In genomic region chr7:4877226-4877625, GRCm38 (mm10) we compare ENCODE assay signal across 8 mouse cellular contexts. TPM values are rescaled to one million over a fixed set of nuclear protein-coding genes. Genes with fewer than 3 reads are reported as not detected.
A peak's percentile ranks its signal among the peaks of the same experiment; 100 is the strongest.
DNase-seq lines count a peak whose midpoint lies in the region; ATAC-seq and TF ChIP-seq lines count a peak whose summit lies in the region.

No protein-coding gene starts in this region.

- H3K27me3 ChIP-seq in C2C12 (ENCODE audit: control insufficient read depth, insufficient read depth, insufficient read length), result no peaks in the 10 kb centered on the region
- no peaks in the 10 kb centered on the region for H3K27me3 ChIP-seq in forebrain, embryonic 11.5 days (ENCODE audit: control insufficient read depth, insufficient read depth, low read length)
- no peaks in the 10 kb centered on the region for H3K27me3 ChIP-seq in liver, embryonic 14.5 days (ENCODE audit: control insufficient read depth, insufficient read depth, low read length)

- H3K4me1 ChIP-seq in forebrain, embryonic 11.5 days (replicated peaks; ENCODE audit: control insufficient read depth, insufficient read depth, low read length), result 0 out of 2 replicates have a peak, but pooled peaks cover 5% of the 10 kb centered on the region
- H3K4me1 ChIP-seq in liver, embryonic 14.5 days (replicated peaks; ENCODE audit: control insufficient read depth in 2 of 2, insufficient read depth in 2 of 2, low read length in 1 of 2), result peaks cover 21 to 28% of the 10 kb centered on the region in 2 experiments

- intact Hi-C loops in gastrocnemius, adult 2 months (cut with DNase I), result loop anchor here (2.0 kb wide), 1 partner anchor 38 kb away; the partner anchor contains the start of gene Zfp628

- peak overlapping the region; percentile 31 for H3ac ChIP-seq in C2C12 (ENCODE audit: control insufficient read depth, insufficient read length, low read depth)

- no peaks in the 10 kb centered on the region for H3K9me3 ChIP-seq in forebrain, embryonic 11.5 days (ENCODE audit: control insufficient read depth, low read length)
- H3K9me3 ChIP-seq in liver, embryonic 14.5 days (ENCODE audit: control insufficient read depth, low read length), result no peaks in the 10 kb centered on the region

- peak overlapping the region; percentile 56 for H3K4me2 ChIP-seq in forebrain, embryonic 11.5 days (ENCODE audit: low read depth, low read length, severe bottlenecking)
- H3K4me2 ChIP-seq in liver, embryonic 14.5 days (ENCODE audit: low read depth), result peak overlapping the region; percentile 95

- TF ChIP-seq CTCF in gastrocnemius, adult 2 months (IDR thresholded peaks at IDR 0.05), result no peak
- TF ChIP-seq CTCF in C2C12 (IDR thresholded peaks at IDR 0.05; ENCODE audit: control insufficient read depth, insufficient read depth, insufficient read length), result no peak
- TF ChIP-seq CTCF in liver, embryonic 14.5 days (IDR thresholded peaks at IDR 0.05; ENCODE audit: low read depth), result no peak

- H3K36me3 ChIP-seq in C2C12 (ENCODE audit: control insufficient read depth, insufficient read depth), result no peaks in the 10 kb centered on the region
- H3K36me3 ChIP-seq in forebrain, embryonic 11.5 days (ENCODE audit: control insufficient read depth, insufficient read depth, low read length), result no peaks in the 10 kb centered on the region
- H3K36me3 ChIP-seq in liver, embryonic 14.5 days (replicated peaks; ENCODE audit: control insufficient read depth, insufficient read depth, low read depth), result no peaks in the 10 kb centered on the region

- peak overlapping the region; percentile 59 for H3K9ac ChIP-seq in forebrain, embryonic 11.5 days (ENCODE audit: low read length)
- peak overlapping the region; percentile 66 for H3K9ac ChIP-seq in liver, embryonic 14.5 days (replicated peaks)

- WGBS in forebrain, embryonic 11.5 days, result 8% methylated on average over 11 of the region's 11 CpGs
- WGBS in liver, embryonic 14.5 days (ENCODE audit: insufficient replicate concordance), result 15% methylated on average over 11 of the region's 11 CpGs

- H3K79me2 ChIP-seq in C2C12 (ENCODE audit: control insufficient read depth, insufficient read depth), result no peaks in the 10 kb centered on the region

- H3K4me3 ChIP-seq in gastrocnemius, adult 2 months, result peak overlapping the region; percentile 88
- no peak overlapping the region for H3K4me3 ChIP-seq in C2C12 (ENCODE audit: insufficient read depth, poor library complexity, severe bottlenecking)
- H3K4me3 ChIP-seq in forebrain, embryonic 11.5 days (ENCODE audit: low read depth, low read length), result peak overlapping the region; percentile 38
- peak overlapping the region; percentile 65 to 78 for H3K4me3 ChIP-seq in liver, embryonic 14.5 days (ENCODE audit: insufficient read depth in 1 of 2, low read depth in 2 of 2, low read length in 2 of 2)

- H3K27ac ChIP-seq in gastrocnemius, adult 2 months, result peak overlapping the region; percentile 98
- no peak overlapping the region for H3K27ac ChIP-seq in forebrain, embryonic 11.5 days (ENCODE audit: low read depth, low read length)
- H3K27ac ChIP-seq in liver, embryonic 14.5 days, result peak overlapping the region; percentile 44; the same call in 1 of the 2 replicates

- no peak; the same call in none of the 2 replicates for ATAC-seq in forebrain, embryonic 11.5 days (replicated peaks; ENCODE audit: low FRiP score)
- peak; percentile 24 for ATAC-seq in liver, embryonic 14.5 days (ENCODE audit: insufficient read depth)

- no peak for DNase-seq in gastrocnemius, adult 2 months
- no peak for DNase-seq in gastrocnemius, postnatal 25 days
- DNase-seq in forebrain, embryonic 11.5 days (ENCODE audit: low spot score), result no peak
- no peak for DNase-seq in liver, embryonic 14.5 days (ENCODE audit: low read depth in 3 of 3, low spot score in 3 of 3)
- DNase-seq in urinary bladder, postnatal 14 days (ENCODE audit: low spot score), result no peak
- DNase-seq in kidney, postnatal 14 days, result no peak
- no peak for DNase-seq in embryo, embryonic 11 days

- no peak for TF ChIP-seq EP300 in liver, embryonic 14.5 days (IDR thresholded peaks at IDR 0.05; ENCODE audit: low read depth)

- no peaks in the 10 kb centered on the region for H3K79me3 ChIP-seq in C2C12 (ENCODE audit: low read depth)

TF ChIP-seq in C2C12, 6 proteins besides CTCF, POLR2A, EP300 and RAD21:
- TF ChIP-seq FOSL1 (IDR thresholded peaks at IDR 0.05; ENCODE audit: insufficient read depth, low read length, poor library complexity, severe bottlenecking) (no peak), CEBPB (IDR thresholded peaks at IDR 0.05; ENCODE audit: low read depth) (no peak), USF1 (IDR thresholded peaks at IDR 0.05; ENCODE audit: low read depth) (no peak), MYOG (IDR thresholded peaks at IDR 0.05; ENCODE audit: control insufficient read depth, extremely low read depth, insufficient read length) (no peak), MAX (IDR thresholded peaks at IDR 0.05) (no peak), MYOD1 (IDR thresholded peaks at IDR 0.05; ENCODE audit: control insufficient read depth, insufficient read length, low read depth) (no peak)
TF ChIP-seq in C2C12: peak in this region for 0.

RNA-seq across cellular contexts. Expression of gene Isoc2a, which starts 0.3 kb away (rescaled TPM):
- 10 to 100 TPM; 26.4 to 33.5 TPM for total RNA-seq in gastrocnemius, adult 2 months (2021)
- total RNA-seq in gastrocnemius, postnatal 25 days (2021), result 10 to 100 TPM; 21.4 to 24.3 TPM
- 3.7 TPM for polyA plus RNA-seq in C2C12 (2012; fragmentation: generic; extraction: Trizol)
- polyA plus RNA-seq in forebrain, embryonic 11.5 days (2014; fragmentation: Nextera tagmentation; extraction: Ambion mirVana), result 0.69 and 0.75 TPM in 2 replicates
- polyA plus RNA-seq in liver, embryonic 14.5 days (2012; rRNA removed), result 6.6 and 6.7 TPM in 2 replicates
- 0.56 and 0.86 TPM in 2 replicates for polyA plus RNA-seq in liver, embryonic 14.5 days (2014; fragmentation: Nextera tagmentation; extraction: Ambion mirVana)

RNA-seq across cellular contexts. Expression of gene Isoc2b, which starts 7.2 kb away (rescaled TPM):
- total RNA-seq in gastrocnemius, adult 2 months (2021), result 1 to 10 TPM; 3.9 TPM
- total RNA-seq in gastrocnemius, postnatal 25 days (2021), result 1 to 10 TPM; 4.3 to 4.5 TPM
- 0.32 TPM for polyA plus RNA-seq in C2C12 (2012; fragmentation: generic; extraction: Trizol)
- polyA plus RNA-seq in forebrain, embryonic 11.5 days (2014; fragmentation: Nextera tagmentation; extraction: Ambion mirVana), result 2.0 and 3.2 TPM in 2 replicates
- 1.6 and 2.4 TPM in 2 replicates for polyA plus RNA-seq in liver, embryonic 14.5 days (2012; rRNA removed)
- polyA plus RNA-seq in liver, embryonic 14.5 days (2014; fragmentation: Nextera tagmentation; extraction: Ambion mirVana), result 2.8 and 3.8 TPM in 2 replicates

RNA-seq across cellular contexts. Expression of gene Gm36210, which starts 29.1 kb away (rescaled TPM):
- under 1 TPM; 0.17 to 0.38 TPM for total RNA-seq in gastrocnemius, adult 2 months (2021)
- under 1 TPM; 0.21 to 0.36 TPM for total RNA-seq in gastrocnemius, postnatal 25 days (2021)
- polyA plus RNA-seq in C2C12 (2012; fragmentation: generic; extraction: Trizol), result not detected
- polyA plus RNA-seq in forebrain, embryonic 11.5 days (2014; fragmentation: Nextera tagmentation; extraction: Ambion mirVana), result 0.56 and 0.59 TPM in 2 replicates
- 0.02 TPM in 1 of 2 replicates, not detected in the other for polyA plus RNA-seq in liver, embryonic 14.5 days (2012; rRNA removed)
- not detected in 2 replicates for polyA plus RNA-seq in liver, embryonic 14.5 days (2014; fragmentation: Nextera tagmentation; extraction: Ambion mirVana)

RNA-seq across cellular contexts. Expression of gene Shisa7, which starts 32.7 kb away (rescaled TPM):
- total RNA-seq in gastrocnemius, adult 2 months (2021), result not detected
- total RNA-seq in gastrocnemius, postnatal 25 days (2021), result not detected
- not detected for polyA plus RNA-seq in C2C12 (2012; fragmentation: generic; extraction: Trizol)
- 2.2 and 3.0 TPM in 2 replicates for polyA plus RNA-seq in forebrain, embryonic 11.5 days (2014; fragmentation: Nextera tagmentation; extraction: Ambion mirVana)
- polyA plus RNA-seq in liver, embryonic 14.5 days (2012; rRNA removed), result 0.01 and 0.14 TPM in 2 replicates
- polyA plus RNA-seq in liver, embryonic 14.5 days (2014; fragmentation: Nextera tagmentation; extraction: Ambion mirVana), result not detected in 2 replicates

RNA-seq across cellular contexts. Expression of gene Zfp628, which starts 37.8 kb away (rescaled TPM):
- 10 to 100 TPM in 1 of 2 experiments, 1 to 10 TPM in 1; 8.5 to 10.7 TPM for total RNA-seq in gastrocnemius, adult 2 months (2021)
- total RNA-seq in gastrocnemius, postnatal 25 days (2021), result 1 to 10 TPM; 6.8 to 8.3 TPM
- 9.0 TPM for polyA plus RNA-seq in C2C12 (2012; fragmentation: generic; extraction: Trizol)
- polyA plus RNA-seq in forebrain, embryonic 11.5 days (2014; fragmentation: Nextera tagmentation; extraction: Ambion mirVana), result 4.8 and 5.0 TPM in 2 replicates
- polyA plus RNA-seq in liver, embryonic 14.5 days (2012; rRNA removed), result 2.9 and 3.7 TPM in 2 replicates
- polyA plus RNA-seq in liver, embryonic 14.5 days (2014; fragmentation: Nextera tagmentation; extraction: Ambion mirVana), result 1.5 and 1.6 TPM in 2 replicates
